Mouse (Mus musculus) kidney, embryonic 14.5 days (tissue): Measurements from ENCODE around the gene Zfp609. TPM values are rescaled to one million over a fixed set of nuclear protein-coding genes. Genes with fewer than 3 reads are reported as not detected.

Experiments used
- polyA plus RNA-seq: library from polyadenylated mRNA; unstranded; fragments of >200 nt; fragmentation: Nextera tagmentation; extraction: Ambion mirVana; gene quantifications from 2 replicates; pipeline ENCODE4 v1.2.1, GENCODE M21; 2014

The Zfp609 gene
- polyA plus RNA-seq, 1 experiment from 2014 or later = 9.1 TPM

Other genes starting within 250 kb of the Zfp609 start
- gene Plekho2, start 247.5 kb downstream of the Zfp609 start, polyA plus RNA-seq = 10.8 and 14.1 TPM in 2 replicates
- gene Pif1, start 240.4 kb downstream of the Zfp609 start, polyA plus RNA-seq = 9.7 and 12.5 TPM in 2 replicates
- gene Rbpms2, start 197.9 kb downstream of the Zfp609 start, polyA plus RNA-seq = 22.4 and 29.1 TPM in 2 replicates
- 194 and 204 TPM in 2 replicates for gene Oaz2, start 159.6 kb downstream of the Zfp609 start, polyA plus RNA-seq
- 283 and 343 TPM in 2 replicates for gene Pclaf, start 62.7 kb upstream of the Zfp609 start, polyA plus RNA-seq
- 24.0 and 36.6 TPM in 2 replicates for gene Trip4, start 81.2 kb upstream of the Zfp609 start, polyA plus RNA-seq
- gene Csnk1g1, start 81.4 kb upstream of the Zfp609 start, polyA plus RNA-seq = 17.0 and 20.8 TPM in 2 replicates
- gene Ppib, start 232.7 kb upstream of the Zfp609 start, polyA plus RNA-seq = 622 and 701 TPM in 2 replicates
- 0.91 and 1.5 TPM in 2 replicates for gene Snx22, start 242.2 kb upstream of the Zfp609 start, polyA plus RNA-seq